Mouse (Mus musculus) embryonic facial prominence, embryonic 14.5 days (tissue): ENCODE results near the gene Dicer1. TPM values are rescaled to one million over a fixed set of nuclear protein-coding genes. Genes with fewer than 3 reads are reported as not detected.

Source experiments
- ATAC-seq: fragments of 200-750 bp; cut with Nextera tagmentation; 2 replicates; pipeline ENCODE4 v1.8.0; 2017; ENCODE audit warnings: low read depth, moderate number of reproducible peaks, moderate TSS enrichment
- DNase-seq: peaks from one replicate; pipeline ENCODE4 v3.0.0-alpha.2; 2015; ENCODE audit warnings: low spot score
- H3K27ac ChIP-seq: fragments of 300-500 bp; sonication (generic); replicated peaks from 2 replicates; pipeline ENCODE4 v1.5.1; 2014; ENCODE audit warnings: low read depth, mild to moderate bottlenecking, low read length, moderate library complexity
- H3K27me3 ChIP-seq: fragments of 300-500 bp; sonication (generic); replicated peaks from 2 replicates; pipeline ENCODE4 v1.6.1; 2014; ENCODE audit warnings: low read length; ENCODE audit not compliant: control insufficient read depth, insufficient read depth
- H3K36me3 ChIP-seq: fragments of 300-500 bp; sonication (generic); 2 replicates; pipeline ENCODE4 v1.6.1; 2014; ENCODE audit warnings: low read length, mixed read lengths; ENCODE audit not compliant: control insufficient read depth, insufficient read depth
- H3K4me1 ChIP-seq: fragments of 300-500 bp; sonication (generic); 2 replicates; pipeline ENCODE4 v1.6.1; 2014; ENCODE audit warnings: antibody characterized with exemption, low read length; ENCODE audit not compliant: control insufficient read depth, insufficient read depth
- H3K4me2 ChIP-seq: fragments of 300-500 bp; sonication (generic); 2 replicates; pipeline ENCODE4 v1.6.1; 2014; ENCODE audit warnings: low read depth, mild to moderate bottlenecking, low read length, moderate library complexity, mixed read lengths
- H3K4me3 ChIP-seq: fragments of 300-500 bp; sonication (generic); 2 replicates; pipeline ENCODE4 v1.5.1; 2014; ENCODE audit warnings: low read depth, mild to moderate bottlenecking, low read length
- H3K9ac ChIP-seq: fragments of 300-500 bp; sonication (generic); 2 replicates; pipeline ENCODE4 v1.6.1; 2014; ENCODE audit warnings: low read depth, mild to moderate bottlenecking, low read length, moderate library complexity, mixed read lengths
- H3K9me3 ChIP-seq: fragments of 300-500 bp; sonication (generic); 2 replicates; pipeline ENCODE4 v1.6.1; 2016; ENCODE audit warnings: low read length; ENCODE audit not compliant: control insufficient read depth
- WGBS: fragments of 180-500 bp; shearing (Covaris S2); extraction: QIAGEN DNeasy Blood & Tissue Kit; methylation state at CpG from one replicate; pipeline ENCODE4 v1.1.7; 2014; 5-methylcytosine and 5-hydroxymethylcytosine counted together
- polyA plus RNA-seq: library from polyadenylated mRNA; unstranded; fragments of >200 nt; fragmentation: Nextera tagmentation; extraction: Ambion mirVana; gene quantifications from 2 replicates; pipeline ENCODE4 v1.2.1, GENCODE M21; 2014

Dicer1 gene
- polyA plus RNA-seq, 1 experiment from 2014 or later: 19.5 TPM

DNA sequence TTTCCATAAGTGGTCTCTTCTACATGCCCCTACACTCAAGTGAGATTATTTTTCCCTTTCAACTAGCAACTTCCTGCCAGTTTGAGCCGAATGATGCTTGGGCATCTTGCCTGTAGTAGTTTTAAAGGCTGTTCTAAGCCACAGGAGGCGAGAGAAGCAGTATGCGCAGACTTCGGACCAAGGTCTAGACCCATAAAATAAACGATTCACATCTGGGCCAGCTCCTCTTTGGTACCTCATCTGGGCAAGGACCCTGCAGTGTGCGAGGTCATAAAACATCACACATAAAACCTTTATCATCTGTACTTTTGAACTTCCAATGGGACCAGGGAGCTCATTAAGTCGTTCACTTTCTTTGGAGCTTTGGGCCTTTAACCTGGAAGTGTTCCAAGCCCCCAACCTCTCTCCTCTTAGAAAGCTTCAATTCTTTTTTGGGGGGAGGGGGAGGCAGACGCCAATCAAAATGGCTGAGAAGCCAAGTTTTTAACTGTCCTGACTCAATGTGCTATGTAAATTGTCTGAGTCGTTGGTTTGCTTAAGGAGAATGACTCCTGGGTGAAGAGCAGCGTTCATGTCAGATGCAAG is 17.5 kb upstream of the Dicer1 start:
- H3K27ac ChIP-seq: no peak overlapping the region
- WGBS: 62% methylated on average over 10 of the region's 10 CpGs
- no peak overlapping the region for H3K4me3 ChIP-seq
- H3K9me3 ChIP-seq: no peaks in the 10 kb centered on the region
- no peak for DNase-seq
- no peak overlapping the region for H3K9ac ChIP-seq
- no peaks in the 10 kb centered on the region; the same call in 1 of the 2 replicates for H3K4me1 ChIP-seq
- no peaks in the 10 kb centered on the region for H3K36me3 ChIP-seq
- no peaks in the 10 kb centered on the region for H3K27me3 ChIP-seq
- no peak for ATAC-seq
- H3K4me2 ChIP-seq: no peak overlapping the region

DNA sequence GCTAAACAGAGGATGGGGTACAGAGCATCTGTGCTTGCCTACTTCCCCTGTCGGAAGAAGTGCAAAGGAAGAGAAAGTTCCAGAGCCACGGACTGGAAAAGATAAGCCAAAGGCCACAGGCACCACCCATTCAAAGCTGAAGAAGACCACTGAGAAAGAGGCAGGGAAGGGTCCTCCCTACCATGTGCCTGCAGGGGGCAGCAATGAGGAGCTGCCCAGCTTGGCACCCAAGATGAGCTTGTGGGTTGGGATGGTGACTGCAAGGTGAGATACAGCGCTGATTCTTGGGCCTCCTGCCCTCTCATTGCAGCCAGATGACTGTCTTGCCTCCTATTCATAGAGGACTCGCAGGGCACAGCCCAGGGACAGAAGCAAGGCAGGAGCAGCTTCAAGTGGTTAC is 15.4 kb upstream of the Dicer1 start:
- Histone ChIP-seq H3K9ac (no peak overlapping the region), H3K36me3 (no peaks in the 10 kb centered on the region), H3K27ac (no peak overlapping the region), H3K4me3 (no peak overlapping the region), H3K27me3 (no peaks in the 10 kb centered on the region), H3K9me3 (no peaks in the 10 kb centered on the region), H3K4me2 (no peak overlapping the region), H3K4me1 (no peaks in the 10 kb centered on the region; the same call in 1 of the 2 replicates)
- ATAC-seq (no peak), DNase-seq (no peak)
- WGBS: 83% methylated on average over 4 of the region's 4 CpGs

DNA sequence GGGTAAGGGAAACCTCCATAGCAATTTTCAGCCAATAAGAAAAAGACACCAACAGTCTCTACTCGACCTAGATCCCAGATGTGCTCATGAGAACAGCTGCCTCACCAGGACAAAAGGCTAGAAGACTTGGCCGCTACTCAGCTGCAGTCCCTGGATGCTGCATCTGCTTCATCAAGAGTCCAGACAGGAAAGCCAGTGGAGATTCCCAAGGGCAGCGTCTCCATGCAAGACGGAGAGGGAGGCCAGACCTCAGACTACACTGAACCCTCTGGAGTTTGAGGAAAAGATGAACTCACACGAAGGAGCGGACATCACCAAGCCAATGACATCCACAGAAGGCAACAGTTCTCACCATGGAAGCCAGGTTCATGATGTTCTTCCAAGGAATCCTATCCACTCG is 14.0 kb upstream of the Dicer1 start:
- DNase-seq (no peak), ATAC-seq (no peak)
- Histone ChIP-seq H3K4me1 (no peaks in the 10 kb centered on the region; the same call in 1 of the 2 replicates), H3K27me3 (no peaks in the 10 kb centered on the region), H3K4me3 (no peak overlapping the region), H3K27ac (no peak overlapping the region), H3K4me2 (no peak overlapping the region), H3K9me3 (no peaks in the 10 kb centered on the region), H3K9ac (no peak overlapping the region), H3K36me3 (no peaks in the 10 kb centered on the region)
- 85% methylated on average over 7 of the region's 7 CpGs for WGBS

DNA sequence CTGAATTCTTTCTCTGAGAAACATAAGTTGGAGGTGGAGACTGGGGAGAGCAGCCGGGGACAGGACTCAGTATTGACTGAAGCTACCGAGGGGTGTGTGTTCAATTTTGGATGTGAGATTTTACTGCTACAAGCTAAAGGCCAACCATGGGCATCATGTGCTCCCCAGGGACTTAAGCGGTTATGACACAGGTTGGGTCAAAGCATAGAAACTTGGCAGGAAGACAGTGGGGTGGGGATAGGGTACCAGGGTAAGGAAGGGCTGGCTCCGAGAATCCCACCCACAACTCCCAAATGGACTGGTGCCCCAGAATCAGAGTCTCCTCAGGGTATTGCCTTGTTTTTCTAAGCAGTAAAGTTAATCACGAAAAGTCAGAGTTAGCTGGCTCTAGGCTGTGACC is 13.4 kb upstream of the Dicer1 start:
- 78% methylated on average over 5 of the region's 5 CpGs for WGBS
- ATAC-seq (no peak), DNase-seq (no peak)
- H3K36me3 ChIP-seq: no peaks in the 10 kb centered on the region
- no peaks in the 10 kb centered on the region; the same call in 1 of the 2 replicates for H3K4me1 ChIP-seq
- H3K27me3 ChIP-seq: no peaks in the 10 kb centered on the region
- no peak overlapping the region for H3K9ac ChIP-seq
- H3K4me2 ChIP-seq: no peak overlapping the region
- no peak overlapping the region for H3K27ac ChIP-seq
- H3K4me3 ChIP-seq: no peak overlapping the region
- no peaks in the 10 kb centered on the region for H3K9me3 ChIP-seq

DNA sequence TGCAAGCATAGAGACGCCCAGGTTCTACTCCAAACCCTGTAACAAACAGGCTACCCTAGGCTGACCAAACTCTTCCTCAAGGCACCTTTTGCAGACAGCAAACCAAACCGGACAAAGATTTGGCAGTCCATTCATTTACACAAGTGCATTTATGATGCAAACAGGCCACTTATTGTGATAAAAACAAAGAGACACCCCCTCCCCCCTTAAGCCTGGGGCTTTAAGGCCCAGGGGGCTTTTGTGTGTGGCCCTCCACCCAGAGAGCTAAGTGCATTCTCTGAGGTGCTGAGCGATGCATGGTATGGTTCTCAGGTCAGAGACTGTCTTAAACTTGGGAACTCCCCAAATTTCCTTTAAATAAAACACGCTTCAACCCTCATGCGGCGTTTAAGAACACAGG is 12.2 kb upstream of the Dicer1 start:
- WGBS: 53% methylated on average over 6 of the region's 6 CpGs
- no peak for ATAC-seq
- no peak overlapping the region for H3K4me2 ChIP-seq

DNA sequence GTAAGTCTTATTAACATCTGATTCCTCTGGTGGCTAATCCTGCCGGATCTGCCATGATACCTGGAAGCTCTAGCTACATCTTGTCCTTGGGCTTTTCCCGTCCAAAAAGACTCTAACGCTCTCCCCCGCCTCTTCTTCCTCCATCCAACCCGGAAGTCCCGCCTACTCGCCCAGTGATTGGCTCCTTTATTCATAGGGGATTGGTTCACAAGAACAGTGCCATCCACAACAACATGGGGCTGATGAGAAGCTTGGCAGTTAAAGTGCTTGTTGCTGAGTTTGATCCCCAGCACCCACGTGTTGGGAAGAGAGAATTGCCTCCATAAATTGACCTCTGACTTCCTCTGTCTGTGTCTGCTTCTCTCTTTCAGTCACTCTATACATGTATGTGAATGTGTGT is 9.7 kb upstream of the Dicer1 start:
- ATAC-seq: no peak
- no peaks in the 10 kb centered on the region for H3K4me1 ChIP-seq
- H3K27ac ChIP-seq: no peak overlapping the region
- no peak overlapping the region for H3K9ac ChIP-seq
- no peaks in the 10 kb centered on the region for H3K9me3 ChIP-seq
- DNase-seq: no peak
- no peaks in the 10 kb centered on the region for H3K36me3 ChIP-seq
- no peaks in the 10 kb centered on the region for H3K27me3 ChIP-seq
- no peak overlapping the region for H3K4me3 ChIP-seq
- H3K4me2 ChIP-seq: no peak overlapping the region
- 76% methylated on average over 8 of the region's 8 CpGs for WGBS

More for the DNA sequence above, 12.2 kb upstream of the Dicer1 start:
- H3K9ac ChIP-seq: no peak overlapping the region
- no peak for DNase-seq
- H3K36me3 ChIP-seq: no peaks in the 10 kb centered on the region
- no peaks in the 10 kb centered on the region; the same call in 1 of the 2 replicates for H3K4me1 ChIP-seq
- H3K27ac ChIP-seq: no peak overlapping the region
- no peaks in the 10 kb centered on the region for H3K27me3 ChIP-seq
- H3K9me3 ChIP-seq: no peaks in the 10 kb centered on the region
- H3K4me3 ChIP-seq: no peak overlapping the region

DNA sequence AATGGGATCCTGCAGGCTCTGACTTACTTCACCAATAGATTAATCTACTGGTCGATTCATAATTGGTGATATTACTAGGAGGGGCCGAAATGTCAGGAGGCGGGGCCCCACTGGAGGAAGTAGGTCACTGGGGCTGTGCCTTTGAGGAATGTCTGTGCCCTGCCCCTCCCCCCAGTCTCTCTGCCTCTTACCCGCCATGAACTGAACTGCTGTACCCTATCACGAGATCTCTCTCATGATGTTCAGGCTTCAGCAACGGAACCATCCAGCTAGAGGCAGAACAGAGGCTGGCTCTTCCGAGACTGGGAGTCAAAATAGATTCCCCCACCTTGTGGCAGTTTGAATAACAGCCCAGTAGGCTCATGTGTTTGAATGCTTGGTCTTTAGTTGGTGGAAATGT is 6.3 kb upstream of the Dicer1 start:
- Histone ChIP-seq H3K27ac (no peak overlapping the region), H3K27me3 (no peaks in the 10 kb centered on the region), H3K36me3 (no peaks in the 10 kb centered on the region), H3K4me2 (no peak overlapping the region), H3K9ac (no peak overlapping the region), H3K4me1 (no peaks in the 10 kb centered on the region), H3K9me3 (no peaks in the 10 kb centered on the region), H3K4me3 (no peak overlapping the region)
- ATAC-seq: no peak
- whole genome bisulfite sequencing: 86% methylated on average over 7 of the region's 7 CpGs
- no peak for DNase-seq

DNA sequence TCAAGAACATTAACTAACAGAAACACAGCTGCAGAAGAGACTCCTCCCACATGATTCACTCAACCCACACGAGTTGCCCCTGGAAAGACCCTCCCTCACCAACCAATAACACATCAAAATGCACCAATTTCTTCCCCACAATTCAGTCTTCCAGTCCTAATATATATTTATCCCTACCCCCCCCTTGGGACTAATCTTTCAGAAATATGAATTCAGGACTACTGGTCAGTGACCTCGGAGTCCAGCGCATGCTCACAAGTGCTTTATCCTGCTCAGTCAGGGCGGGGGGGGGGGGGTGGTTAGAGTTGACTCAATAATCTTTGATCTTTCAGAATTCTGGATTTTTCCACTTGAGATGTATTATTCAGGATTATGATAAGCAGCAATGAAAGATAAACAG is 1.9 kb upstream of the Dicer1 start:
- Histone ChIP-seq H3K36me3 (no peaks in the 10 kb centered on the region), H3K9ac (no peak overlapping the region), H3K27ac (no peak overlapping the region), H3K4me1 (peaks cover 21% of the 10 kb centered on the region), H3K9me3 (no peaks in the 10 kb centered on the region), H3K4me3 (no peak overlapping the region), H3K4me2 (no peak overlapping the region), H3K27me3 (no peaks in the 10 kb centered on the region)
- WGBS: 65% methylated on average over 4 of the region's 4 CpGs
- DNase-seq (no peak), ATAC-seq (no peak)

DNA sequence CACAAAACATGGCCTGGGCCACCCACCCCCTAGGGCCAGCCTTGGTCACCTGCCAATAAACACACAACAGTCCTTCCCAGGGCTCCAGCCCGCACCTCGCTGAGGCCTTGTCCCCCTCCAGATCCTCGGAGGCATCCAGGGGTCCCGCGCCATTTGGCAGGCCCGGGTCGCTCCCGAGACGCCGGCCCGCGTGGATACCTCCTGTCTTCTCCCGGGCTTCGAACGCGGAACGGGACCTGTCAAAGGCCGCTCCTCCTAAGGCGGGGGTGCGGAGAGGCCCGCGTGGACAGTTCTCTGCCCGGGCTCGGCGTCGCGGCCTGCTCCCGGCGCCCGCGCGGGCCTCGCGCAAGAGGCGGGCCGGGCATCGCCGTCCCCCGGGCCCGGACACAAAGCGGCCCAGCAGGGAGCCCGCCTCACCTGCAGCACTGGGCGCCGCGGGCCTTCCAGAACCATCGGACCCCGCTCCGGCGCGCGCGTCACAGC is 380 bp downstream of the Dicer1 start:
- Histone ChIP-seq H3K4me2 (peak overlapping the region; percentile 71), H3K27ac (peak overlapping the region; percentile 89), H3K27me3 (no peaks in the 10 kb centered on the region), H3K4me1 (peaks cover 27% of the 10 kb centered on the region), H3K4me3 (peak overlapping the region; percentile 90), H3K9me3 (no peaks in the 10 kb centered on the region), H3K9ac (peak overlapping the region; percentile 97), H3K36me3 (no peaks in the 10 kb centered on the region)
- WGBS: 0% methylated on average over 2 of the region's 52 CpGs
- ATAC-seq (no peak; the same call in none of the 2 replicates), DNase-seq (no peak)
